Mouse (Mus musculus) spleen, postnatal 4 days (tissue): ENCODE measurements around the gene Ttc16.

ENCODE experiments used
- DNase-seq, 2 experiments: peaks; one replicate each; pipeline ENCODE4 v3.0.0; 2022; ENCODE audit warnings: low spot score in 2 of 2

Gene Ttc16

DNA sequence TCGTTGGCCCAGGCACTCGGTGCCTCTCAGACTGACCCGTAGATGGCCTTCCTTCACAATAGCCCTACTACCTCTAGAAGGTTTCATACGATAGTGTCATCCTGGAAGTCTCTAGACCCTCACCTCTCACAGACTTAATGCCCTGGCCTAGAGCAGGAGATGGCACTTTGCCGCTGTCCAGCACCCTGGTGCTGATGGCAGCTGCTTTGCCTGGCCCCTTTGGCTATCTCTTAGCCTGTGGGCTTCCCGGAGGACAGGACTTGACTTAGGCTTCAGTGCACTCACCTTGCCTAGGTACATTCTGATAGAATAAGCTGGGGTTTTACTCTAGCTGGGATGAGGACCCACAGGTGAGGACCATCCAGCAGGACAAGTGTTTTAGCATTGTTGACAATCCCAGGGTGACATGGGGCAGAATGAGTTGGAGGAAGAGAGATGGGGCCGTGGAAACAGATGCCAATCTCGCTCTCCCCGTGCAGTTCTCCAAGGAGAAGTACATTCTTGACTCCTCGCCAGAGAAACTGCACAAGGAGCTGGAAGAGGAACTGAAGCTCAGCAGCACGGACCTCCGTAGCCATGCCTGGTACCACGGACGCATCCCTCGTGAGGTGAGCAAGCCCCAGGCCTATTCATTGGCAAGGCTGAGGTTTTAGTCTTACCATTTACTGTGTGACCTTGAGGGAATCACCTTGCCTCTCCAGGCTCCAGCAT is 31.0 kb downstream of the Ttc16 start:
- no peak for DNase-seq

DNA sequence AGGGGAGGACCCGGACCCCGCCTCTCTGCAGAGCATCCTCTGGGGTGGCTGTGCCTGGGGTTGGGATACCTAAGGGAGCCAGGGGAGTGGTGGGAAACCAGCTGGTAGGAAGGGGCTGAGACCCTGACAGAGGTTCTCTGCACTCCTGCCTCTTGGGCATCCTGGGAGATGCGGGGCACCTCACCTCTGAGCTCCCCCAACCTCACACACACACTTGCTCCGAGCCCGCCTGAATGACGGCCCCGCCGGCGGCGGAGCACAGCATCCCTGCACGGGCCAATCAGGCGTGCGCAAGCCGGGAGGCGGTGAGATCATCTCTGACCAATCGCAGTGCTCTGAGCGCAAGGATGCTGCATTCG is 33.3 kb downstream of the Ttc16 start:
- no peak for DNase-seq

DNA sequence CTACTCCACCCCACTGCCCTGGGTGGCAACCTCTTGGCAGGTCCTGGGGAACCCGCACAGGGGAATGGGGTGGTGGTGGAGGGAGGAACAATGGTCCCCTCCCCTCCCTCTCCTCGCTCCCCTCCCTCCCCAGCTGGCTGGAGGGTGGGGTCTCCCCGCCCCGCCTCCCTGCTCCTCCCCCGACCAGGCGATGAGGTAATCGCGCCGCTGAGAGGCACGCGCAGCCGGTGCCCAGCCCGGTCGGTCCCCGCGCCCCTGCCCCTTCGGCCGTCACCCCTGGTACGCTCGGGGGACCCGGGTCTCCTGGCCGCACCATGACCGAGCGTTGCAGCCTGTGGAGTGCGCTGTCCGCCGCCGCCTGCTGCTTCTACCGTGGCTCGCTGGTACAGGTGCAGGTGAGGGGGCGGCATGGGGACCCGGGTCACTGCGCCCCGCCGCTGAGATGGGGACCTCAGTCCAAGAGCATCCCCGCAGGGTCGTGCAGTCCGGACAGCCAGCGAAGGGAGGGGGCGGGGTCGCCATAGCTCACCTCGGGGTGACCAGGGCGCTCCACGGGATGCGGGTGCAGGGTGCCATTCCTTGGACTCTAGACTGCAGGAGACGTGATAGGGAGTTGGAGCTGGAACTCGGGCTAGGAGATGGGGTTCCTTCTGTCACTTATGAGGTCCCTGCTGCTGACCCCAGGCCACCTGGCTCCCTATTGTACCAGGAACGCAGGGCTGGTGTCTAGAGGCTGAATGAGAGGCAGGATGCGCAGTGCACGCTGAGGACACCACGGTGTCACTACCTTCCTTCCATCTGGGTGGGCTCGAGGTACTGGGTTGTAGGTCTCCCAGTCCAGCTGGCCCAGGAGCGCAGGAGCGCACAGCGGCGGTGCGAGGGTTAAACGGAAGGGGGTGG is 33.9 kb downstream of the Ttc16 start:
- no peak for DNase-seq

DNA sequence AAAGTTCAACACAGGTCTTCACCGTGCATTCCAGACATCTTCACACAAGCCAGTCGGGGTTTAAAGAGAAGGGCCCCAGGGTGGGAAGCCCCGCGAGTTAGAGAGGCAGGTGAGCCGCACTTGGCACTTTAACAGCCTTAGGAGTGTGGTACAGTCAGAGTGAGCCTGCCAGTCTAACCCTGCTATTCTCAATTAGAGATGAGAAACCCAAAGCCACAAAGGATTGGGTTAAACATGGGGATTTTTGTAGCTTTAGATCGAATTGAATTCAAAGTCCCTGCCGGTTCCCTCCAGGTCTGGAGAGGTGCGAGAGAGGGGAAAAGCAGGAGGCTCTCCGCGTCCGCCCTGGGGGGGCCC is 34.5 kb downstream of the Ttc16 start, which contains the start of gene 6330409D20Rik:
Gene 6330409D20Rik (minus strand): TSS at position 101 of the 357 bp plus-strand sequence.
- DNase-seq: no peak

DNA sequence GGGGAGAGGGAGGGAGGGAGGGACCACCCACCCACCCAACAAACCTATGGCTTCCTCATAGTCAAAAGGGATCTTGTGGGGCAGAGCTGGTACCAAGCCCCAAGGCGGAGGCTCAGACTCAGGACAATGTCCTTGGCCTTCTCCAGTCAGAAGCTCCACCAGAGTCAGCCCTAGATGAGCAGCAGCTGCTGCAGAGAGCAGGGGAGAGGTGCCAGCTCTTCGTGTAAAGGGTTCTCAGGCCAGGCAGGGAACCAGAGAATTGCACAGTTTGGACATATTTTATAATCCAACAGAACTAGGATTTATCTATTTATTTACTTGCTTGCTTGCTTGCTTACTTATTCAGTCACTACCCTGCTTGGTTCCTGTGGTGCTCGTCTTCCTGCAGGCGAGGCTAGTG is 36.1 kb downstream of the Ttc16 start:
- no peak for DNase-seq

DNA sequence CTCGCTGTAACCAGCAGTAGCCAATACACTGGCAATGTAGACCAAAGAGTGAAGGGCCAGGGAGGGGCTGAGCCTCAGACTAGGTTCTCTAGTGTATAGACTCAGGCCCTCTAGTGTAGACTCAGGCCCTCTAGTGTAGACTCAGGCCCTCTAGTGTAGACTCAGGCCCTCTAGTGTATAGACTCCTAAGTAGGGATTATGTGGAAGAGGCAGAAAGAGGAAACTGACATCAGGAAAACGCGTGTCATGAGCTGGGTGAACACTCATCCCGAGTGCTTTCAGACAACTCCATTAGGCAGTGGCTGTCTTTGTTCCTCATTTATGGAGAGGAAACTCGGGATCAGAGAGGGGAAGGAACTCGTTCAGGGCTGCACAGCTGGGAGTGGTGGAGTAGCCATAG is 38.4 kb downstream of the Ttc16 start:
- no peak for DNase-seq

DNA sequence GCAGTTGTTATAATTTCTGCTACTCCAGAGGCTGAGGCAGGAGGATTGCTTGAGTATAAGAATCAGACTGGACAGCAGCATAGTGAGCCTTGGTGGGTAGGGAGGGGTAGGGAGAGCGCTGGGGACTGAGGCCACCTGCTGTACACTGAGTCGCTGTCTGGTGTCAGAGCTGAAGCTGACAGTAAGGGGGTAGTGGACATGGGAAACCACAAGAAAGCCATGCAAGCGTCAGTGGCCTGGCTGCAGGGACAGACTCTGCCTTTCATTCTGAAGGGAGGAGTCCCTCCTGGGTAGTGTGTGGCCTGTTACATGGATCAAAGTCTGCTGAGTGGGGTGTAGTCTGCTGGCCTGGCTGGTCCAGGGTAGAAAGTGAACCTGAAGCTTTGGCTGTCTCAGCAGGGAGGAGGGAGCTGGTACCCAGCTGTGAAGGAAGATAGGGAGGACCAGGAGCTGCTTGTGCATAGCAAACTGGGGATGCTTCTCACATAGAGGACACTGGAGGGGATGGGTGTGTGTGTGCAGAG is 39.1 kb downstream of the Ttc16 start:
- no peak for DNase-seq

DNA sequence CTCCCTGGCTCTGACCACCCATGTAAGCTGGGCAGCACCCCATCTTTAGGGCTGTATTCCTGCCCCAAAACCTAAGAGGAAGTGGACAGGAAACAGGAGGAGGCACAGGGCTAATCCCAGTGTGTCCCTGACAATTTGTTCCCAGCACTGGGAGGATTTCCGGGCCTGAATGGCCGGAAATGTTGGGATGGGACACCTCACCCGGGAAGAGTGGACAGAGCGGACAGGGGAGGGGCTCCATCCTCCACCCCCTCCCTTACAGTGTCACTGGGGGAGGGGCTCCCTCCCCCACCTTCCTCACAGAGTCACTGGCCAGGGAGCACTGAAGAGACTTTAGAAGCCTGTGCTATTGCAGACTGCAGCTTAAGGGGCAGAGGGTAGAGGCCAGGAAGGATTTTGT is 40.5 kb downstream of the Ttc16 start:
- DNase-seq: no peak

DNA sequence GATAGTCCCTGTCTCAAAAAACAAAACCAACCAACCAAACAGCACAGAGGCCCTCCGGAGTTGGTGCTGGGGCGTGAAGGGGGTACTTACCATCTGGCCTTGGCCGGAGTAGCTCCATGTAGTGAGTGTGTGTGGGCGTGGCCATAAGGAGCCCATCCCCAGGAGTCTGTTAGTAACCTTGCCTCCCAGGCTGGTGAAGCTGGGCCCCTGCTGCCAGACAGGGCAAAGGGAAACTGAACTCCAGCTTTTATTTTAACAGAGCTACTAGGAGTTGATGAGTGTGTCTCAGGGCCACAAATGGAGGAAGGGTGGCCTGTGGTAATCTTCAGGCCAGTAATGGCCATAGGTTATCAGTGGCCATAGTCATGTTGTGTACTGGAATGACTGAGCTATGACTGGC is 41.0 kb downstream of the Ttc16 start:
- no peak for DNase-seq

DNA sequence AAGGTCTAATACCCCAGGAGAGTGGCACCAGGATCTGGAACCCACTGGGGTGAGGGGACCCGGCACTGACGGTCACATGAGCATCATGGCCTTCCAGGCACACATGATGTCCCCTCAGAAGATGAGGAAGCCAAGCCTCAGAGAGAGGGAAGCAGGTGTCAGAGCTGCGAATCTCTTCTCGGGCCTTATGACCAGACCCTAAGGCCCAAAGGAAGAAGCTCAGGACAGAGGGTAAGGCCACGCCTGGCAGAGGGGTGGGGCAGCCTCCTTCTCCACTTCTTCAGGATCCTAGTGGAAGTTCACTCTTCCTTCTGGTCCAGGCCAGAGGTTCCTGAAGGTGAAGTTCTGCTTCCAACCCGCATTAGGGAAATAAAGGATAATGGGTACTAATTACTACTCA is 42.7 kb downstream of the Ttc16 start:
- no peak for DNase-seq

DNA sequence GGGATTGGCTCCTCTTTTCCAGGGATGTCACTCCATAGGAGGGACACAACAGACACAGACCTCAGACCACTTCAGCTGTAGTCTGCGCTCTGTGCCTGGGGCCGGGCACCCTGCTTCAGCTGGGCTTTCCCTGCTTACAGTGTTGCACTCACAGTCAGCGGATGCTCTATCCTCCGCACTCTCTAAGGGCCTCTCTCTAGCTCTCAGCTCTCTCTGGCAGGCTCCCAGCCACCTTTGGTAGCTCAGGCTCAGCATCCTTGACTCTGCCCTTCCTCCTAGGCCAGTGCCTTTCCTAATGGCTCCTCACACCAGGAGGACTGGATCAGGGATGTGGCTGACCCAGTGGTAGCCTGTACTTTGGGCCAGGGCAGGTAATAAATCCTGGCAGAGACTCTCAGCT is 43.5 kb downstream of the Ttc16 start:
- DNase-seq: no peak

DNA sequence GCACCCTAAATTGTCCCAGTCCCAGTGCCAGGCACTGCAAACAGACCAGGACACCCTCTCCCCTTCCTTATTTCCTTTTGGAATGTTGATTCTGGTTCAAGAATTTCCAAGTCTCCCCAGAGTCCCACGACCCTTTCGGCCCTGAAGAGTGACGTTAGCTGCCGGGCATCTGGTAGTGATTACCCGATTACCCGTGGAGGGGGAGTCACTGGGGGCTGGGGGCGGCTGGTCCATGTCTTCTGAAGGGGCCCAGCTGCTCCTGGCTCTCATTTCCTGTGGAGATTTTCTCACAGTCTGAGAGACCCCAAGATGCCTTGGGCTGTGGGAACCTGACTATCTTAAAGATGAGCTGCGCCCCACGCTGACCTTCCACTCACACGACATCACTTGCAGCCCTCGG is 44.6 kb downstream of the Ttc16 start:
- DNase-seq: no peak

DNA sequence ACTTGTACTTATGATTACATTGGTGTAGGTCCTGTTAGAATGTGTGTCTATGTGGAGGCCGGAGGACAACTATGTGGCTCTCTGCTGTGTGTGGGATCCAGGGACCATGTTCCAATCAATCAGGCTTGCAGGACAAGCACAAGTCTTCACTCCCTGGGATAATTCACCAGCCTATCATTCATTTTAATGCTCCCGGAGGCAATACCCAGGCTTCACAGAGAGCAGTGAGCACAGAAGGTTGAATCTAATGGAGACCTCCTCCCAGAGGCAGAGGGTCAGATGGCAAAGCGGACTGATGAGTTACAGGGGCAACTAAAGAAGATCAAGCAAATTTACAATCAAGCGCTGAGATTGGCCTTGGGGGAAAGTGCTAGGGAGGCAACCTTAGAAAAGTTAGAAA is 45.9 kb downstream of the Ttc16 start:
- DNase-seq: no peak

DNA sequence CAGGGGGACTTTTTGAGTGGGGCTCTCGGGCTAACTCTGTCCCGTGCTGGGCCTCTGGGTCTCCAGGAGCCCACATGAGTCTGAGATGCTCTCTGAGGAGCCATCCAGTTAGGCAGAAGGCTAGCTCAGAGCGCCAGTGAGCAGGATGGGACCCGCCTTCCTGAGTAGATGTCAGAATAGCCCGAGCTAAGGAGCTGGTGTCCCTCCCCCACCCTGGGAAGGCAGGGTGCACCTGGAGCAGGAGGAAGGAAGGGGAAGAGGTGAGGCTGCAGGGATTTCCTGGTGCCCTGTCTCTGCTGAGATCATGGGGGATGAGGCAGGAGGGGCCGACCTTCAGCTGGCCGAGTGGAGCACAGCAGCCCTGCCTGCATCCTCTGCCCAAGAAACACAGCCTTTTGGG is 47.0 kb downstream of the Ttc16 start:
- no peak for DNase-seq

DNA sequence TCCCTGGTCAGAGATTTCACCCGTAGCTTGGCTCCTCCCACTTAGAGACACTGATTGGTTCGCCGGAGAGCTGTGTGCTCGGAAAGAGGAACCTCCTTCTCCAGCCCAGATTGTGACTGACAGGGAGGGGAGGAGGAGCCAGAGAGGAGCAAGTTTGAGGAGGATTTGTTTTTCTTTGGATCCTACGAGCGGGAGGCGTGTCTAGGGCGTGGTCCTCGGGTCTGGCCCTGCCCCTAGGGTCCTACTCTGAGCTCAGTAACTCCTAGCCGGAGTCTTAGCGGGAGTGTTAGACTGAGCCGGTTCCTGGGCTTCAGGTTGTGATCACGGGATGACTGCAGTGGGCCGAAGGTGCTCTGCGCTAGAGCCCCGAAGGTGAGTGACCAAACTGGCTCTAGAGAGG is 48.0 kb downstream of the Ttc16 start:
- peak; percentile 72 to 79 for DNase-seq

DNA sequence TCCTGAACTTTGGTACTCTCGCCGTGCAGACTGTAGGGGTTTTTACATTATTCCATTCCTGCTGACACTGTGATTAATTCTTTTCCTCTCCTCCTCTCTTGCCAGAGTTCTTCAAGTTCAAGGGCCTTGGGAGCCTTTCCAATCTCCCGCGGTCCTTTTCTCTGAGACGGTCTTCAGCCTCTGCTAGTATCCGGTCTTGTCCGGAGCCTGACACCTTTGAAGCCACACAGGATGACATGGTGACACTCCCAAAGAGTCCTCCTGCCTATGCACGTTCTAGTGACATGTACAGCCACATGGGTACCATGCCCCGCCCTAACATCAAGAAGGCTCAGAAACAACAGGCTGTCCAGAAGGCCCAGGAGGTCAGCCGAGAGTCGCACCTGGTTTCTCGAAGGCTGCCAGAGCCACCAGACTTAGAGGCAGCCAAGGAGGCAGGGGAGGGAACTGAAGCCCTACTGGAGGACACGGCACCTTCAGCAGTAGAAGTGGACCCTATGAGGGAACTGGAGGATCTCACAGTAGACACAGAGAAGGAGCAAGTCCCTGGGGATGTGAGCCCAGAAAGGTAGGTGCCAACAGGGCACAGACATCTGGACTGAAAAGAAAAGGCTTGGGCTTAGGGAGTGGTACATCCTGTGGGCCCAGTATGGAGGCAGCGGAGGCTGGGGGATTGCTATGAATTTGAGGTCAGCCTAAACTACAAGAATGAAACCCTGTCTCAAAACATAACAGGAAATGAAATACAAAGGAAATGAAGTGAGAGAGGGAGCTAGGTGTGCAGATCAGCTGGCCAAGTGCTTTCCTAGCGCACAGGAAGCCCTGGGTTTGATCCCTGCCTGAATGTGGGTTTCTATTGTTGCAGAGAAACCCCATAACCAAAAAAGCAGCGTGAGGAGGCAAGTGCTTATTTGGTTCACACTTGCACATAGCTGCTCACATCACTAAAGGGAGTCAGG is 50.3 kb downstream of the Ttc16 start:
- no peak for DNase-seq

DNA sequence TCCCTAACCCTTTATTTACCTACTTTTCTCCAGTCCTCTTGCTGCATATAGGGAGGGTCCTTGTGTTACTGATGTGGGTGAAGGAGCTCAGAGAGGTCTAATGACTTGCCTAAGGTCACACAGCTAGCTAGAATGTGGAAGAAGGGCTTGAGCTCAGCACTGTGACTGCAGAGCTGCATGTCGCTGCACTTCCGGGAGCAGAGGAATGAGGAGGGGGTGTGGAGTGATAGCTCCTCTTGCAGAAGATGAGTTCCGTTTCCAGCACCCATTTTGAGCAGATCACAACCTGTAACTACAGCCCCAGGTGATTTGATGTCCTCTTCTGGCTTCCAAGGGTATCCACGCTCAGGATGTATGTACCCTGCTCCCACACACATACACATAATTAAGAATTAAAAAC is 51.3 kb downstream of the Ttc16 start:
- no peak for DNase-seq

DNA sequence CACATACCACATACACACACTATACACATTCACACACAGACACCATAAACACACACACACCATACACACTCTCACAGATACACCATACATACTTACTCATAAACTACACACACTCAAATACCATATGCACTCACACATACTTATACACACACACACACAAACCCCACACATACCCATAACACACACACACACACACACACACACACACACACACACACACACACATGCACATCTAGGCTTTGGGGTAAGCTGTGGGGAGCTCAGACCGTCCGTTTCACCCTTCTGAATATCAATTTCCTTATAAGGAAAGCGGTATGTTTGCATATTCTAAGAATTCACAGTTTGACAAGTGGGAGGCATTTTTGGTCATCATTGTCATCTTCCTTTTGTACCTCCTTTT is 52.9 kb downstream of the Ttc16 start:
- DNase-seq: no peak

DNA sequence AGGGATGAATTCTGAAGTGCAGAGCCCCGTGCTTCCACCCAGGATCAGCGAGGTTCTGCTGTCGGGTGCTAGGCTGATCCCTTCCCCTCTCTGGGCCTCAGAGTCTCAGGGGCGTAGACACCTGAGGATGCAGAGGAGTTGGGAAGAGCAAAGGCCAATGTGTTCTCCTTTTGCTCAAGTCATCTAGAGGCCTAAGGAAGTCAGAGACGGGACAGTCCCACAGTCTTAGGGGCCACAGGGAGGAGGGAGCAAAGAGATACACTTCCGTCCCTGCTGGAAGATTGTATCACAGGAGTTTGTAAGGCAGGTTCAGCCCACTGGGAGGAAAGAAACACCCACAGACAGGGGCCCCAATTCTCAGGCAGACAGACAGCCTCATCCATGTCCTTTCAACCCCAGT is 53.4 kb downstream of the Ttc16 start:
- DNase-seq: no peak

DNA sequence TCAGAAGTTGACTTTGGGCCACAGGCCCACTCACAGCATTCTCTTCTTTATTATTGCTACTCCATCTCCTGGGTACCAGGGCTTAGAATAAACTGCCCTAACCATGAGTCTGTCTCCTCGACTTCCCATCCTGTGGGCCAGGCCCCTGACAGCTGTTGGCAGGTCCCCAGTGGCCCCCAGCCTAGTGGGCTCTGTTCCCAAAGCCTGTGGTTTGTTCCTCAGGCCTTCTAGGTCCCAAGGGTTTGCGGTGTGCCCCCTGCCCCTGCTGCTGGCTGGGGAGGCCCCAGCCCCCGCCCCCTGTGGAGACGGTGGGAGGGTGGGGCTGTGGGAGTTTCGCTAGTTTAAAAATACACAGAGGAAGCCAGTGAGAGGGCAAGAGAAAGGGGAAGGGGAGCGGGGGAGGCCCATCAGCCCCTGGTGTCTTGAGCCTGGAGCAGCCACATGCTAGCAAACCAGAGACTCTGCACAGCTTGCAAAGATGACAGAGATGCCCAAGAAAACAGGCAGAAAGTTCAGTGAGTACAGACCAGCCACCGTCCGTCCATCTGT is 54.7 kb downstream of the Ttc16 start, which contains the start of gene Sh2d3c:
Gene Sh2d3c (plus strand): TSS at position 375 of the 549 bp plus-strand sequence.
- peak; percentile 65 to 78 for DNase-seq

DNA sequence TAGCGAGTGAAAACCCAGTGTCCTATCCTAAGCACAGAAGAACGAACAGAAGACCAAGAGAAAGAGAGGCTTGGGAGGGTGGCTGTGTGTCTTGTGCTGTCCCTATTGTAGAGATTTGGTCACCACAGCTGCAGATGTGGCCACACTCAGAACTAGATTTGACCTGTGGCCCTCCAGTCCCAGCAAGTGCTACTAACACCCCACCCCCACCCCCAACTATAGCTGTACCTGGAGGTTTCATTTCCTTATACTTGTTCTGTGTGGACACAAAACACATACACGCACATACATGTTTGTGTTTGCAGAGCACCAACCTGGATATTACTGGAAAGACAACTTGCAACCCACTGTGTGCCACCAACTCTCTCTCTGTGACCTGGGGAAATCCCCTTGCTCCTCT is 55.4 kb downstream of the Ttc16 start:
- DNase-seq: no peak

DNA sequence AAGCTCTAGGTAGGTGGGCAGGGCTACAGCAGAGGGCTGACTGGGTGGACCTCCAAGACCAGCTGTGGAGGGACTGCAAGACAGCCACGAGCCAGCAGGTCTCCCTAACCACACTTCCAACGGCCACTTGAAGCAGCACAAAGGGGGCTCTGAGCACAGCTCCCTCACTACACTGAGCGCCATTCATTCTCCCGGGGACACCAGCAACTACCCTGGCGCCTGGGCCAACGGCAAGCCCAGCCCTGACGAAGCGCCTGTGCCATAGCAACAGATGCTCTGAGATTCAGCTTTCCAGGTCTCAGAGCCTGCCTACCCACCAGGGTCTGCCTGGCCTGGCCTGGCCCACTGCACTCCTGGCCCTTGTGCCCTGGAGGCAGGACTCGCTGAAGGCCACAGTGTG is 56.7 kb downstream of the Ttc16 start:
- DNase-seq: no peak
